Mouse (Mus musculus) ES-E14 (cell line): Measurements from ENCODE around the gene Cep128. TPM values are rescaled to one million over a fixed set of nuclear protein-coding genes. Genes with fewer than 3 reads are reported as not detected.

ENCODE experiments used
- DNase-seq: peaks from one replicate; pipeline ENCODE4 v3.0.0-alpha.2; 2013; ENCODE audit warnings: low read depth, low spot score
- H3K27ac ChIP-seq: 2 replicates; pipeline ENCODE4 v1.5.1; 2012; ENCODE audit warnings: low read depth, mild to moderate bottlenecking, low read length, moderate library complexity, mixed read lengths; ENCODE audit not compliant: poor library complexity, insufficient read depth, severe bottlenecking
- H3K36me3 ChIP-seq: 2 replicates; pipeline ENCODE4 v1.6.1; 2012; ENCODE audit warnings: mild to moderate bottlenecking, low read length, moderate library complexity, mixed read lengths; ENCODE audit not compliant: control insufficient read depth, poor library complexity, insufficient read depth, severe bottlenecking
- H3K4me1 ChIP-seq, 2 experiments: fragments of 150-350 bp in 1 of 2; sonication (generic) in 1 of 2; 2 replicates each; pipeline ENCODE4 v1.6.1; 2012; ENCODE audit warnings: low read length in 2 of 2, mild to moderate bottlenecking in 1 of 2, mixed read lengths in 1 of 2; ENCODE audit not compliant: control insufficient read depth in 2 of 2, insufficient read depth in 2 of 2, poor library complexity in 1 of 2
- H3K4me3 ChIP-seq, 2 experiments: fragments of 150-350 bp in 1 of 2; sonication (generic) in 1 of 2; 2 replicates each; pipeline ENCODE4 v1.5.1; 2012; ENCODE audit warnings: low read length in 2 of 2, low read depth in 1 of 2, mild to moderate bottlenecking in 1 of 2, mixed read lengths in 1 of 2; ENCODE audit not compliant: insufficient read depth in 1 of 2, poor library complexity in 1 of 2, severe bottlenecking in 1 of 2
- H3K9ac ChIP-seq: 2 replicates; pipeline ENCODE4 v1.6.1; 2012; ENCODE audit warnings: low read depth, mild to moderate bottlenecking, low read length, mixed read lengths; ENCODE audit not compliant: poor library complexity, insufficient read depth, severe bottlenecking
- H3K9me3 ChIP-seq: fragments of 150-350 bp; sonication (generic); 2 replicates; pipeline ENCODE4 v1.6.1; 2012; ENCODE audit warnings: low read depth, mild to moderate bottlenecking, low read length; ENCODE audit not compliant: control insufficient read depth, insufficient read depth
- CHD2 ChIP-seq: IDR thresholded peaks from 2 replicates; pipeline ENCODE4 v1.6.1; 2014; ENCODE audit warnings: mild to moderate bottlenecking, low read depth, low read length, inconsistent platforms
- HCFC1 ChIP-seq: IDR thresholded peaks from 2 replicates; pipeline ENCODE4 v1.6.1; 2012; ENCODE audit warnings: low read length, inconsistent platforms, borderline replicate concordance; ENCODE audit not compliant: insufficient read depth
- MAFK ChIP-seq: IDR thresholded peaks from 2 replicates; pipeline ENCODE4 v1.6.1; 2014; ENCODE audit warnings: mild to moderate bottlenecking, low read depth, low read length, inconsistent platforms; ENCODE audit not compliant: insufficient read depth
- ZC3H11A ChIP-seq: IDR thresholded peaks from 2 replicates; pipeline ENCODE4 v1.6.1; 2012; ENCODE audit warnings: low read depth, mild to moderate bottlenecking, inconsistent platforms, low read length, borderline replicate concordance
- ZNF384 ChIP-seq: IDR thresholded peaks from 2 replicates; pipeline ENCODE4 v1.6.1; 2012; ENCODE audit warnings: low read depth, low read length, inconsistent platforms
- in situ Hi-C, 2 experiments: fragments of 600-800 bp; cut with MboI; formaldehyde crosslinking; loops; one replicate each; pipeline ENCODE4 v1.15.1; 2025; ENCODE audit warnings: low sequenced_read_pairs in 2 of 2, inconsistent platforms in 1 of 2; ENCODE audit not compliant: unreplicated experiment in 2 of 2
- total RNA-seq: library from RNA; depleted of rRNA; stranded (reverse); fragments of 300-350 nt; gene quantifications from 2 replicates; pipeline ENCODE4 v1.2.3, GENCODE M21; 2012

The Cep128 gene
- total RNA-seq, 1 experiment: 10.1 TPM

- Histone ChIP-seq H3K4me1 (no peaks in the 10 kb centered on the region), H3K9ac (no peak overlapping the region), H3K27ac (no peak overlapping the region), H3K4me3 (no peak overlapping the region), H3K36me3 (no peaks in the 10 kb centered on the region), H3K9me3 (no peaks in the 10 kb centered on the region)
- in situ Hi-C loops: no loop called here
- no peak for TF ChIP-seq ZC3H11A
- TF ChIP-seq CHD2: no peak
- no peak for TF ChIP-seq HCFC1
- no peak for TF ChIP-seq ZNF384
- TF ChIP-seq MAFK: no peak
- no peak for DNase-seq
Observed at GRCm38 (mm10) chr12:91040267-91040905, 343.8 kb downstream of the Cep128 start.

- Histone ChIP-seq H3K4me3 (no peak overlapping the region), H3K4me1 (no peaks in the 10 kb centered on the region), H3K9ac (no peak overlapping the region), H3K9me3 (no peaks in the 10 kb centered on the region), H3K27ac (no peak overlapping the region), H3K36me3 (no peaks in the 10 kb centered on the region)
- DNase-seq: no peak
- TF ChIP-seq ZC3H11A (no peak), HCFC1 (no peak), MAFK (no peak), ZNF384 (no peak), CHD2 (no peak)
- in situ Hi-C loops: no loop called here
Observed at GRCm38 (mm10) chr12:91029116-91029515, 355.1 kb downstream of the Cep128 start.

GRCm38 (mm10) chr12:91027681-91028080 lies 356.5 kb downstream of the Cep128 start:
- Histone ChIP-seq H3K9ac (no peak overlapping the region), H3K27ac (no peak overlapping the region), H3K4me3 (no peak overlapping the region), H3K9me3 (no peaks in the 10 kb centered on the region), H3K36me3 (no peaks in the 10 kb centered on the region), H3K4me1 (no peaks in the 10 kb centered on the region)
- in situ Hi-C loops: no loop called here
- no peak for DNase-seq
- TF ChIP-seq HCFC1 (no peak), MAFK (no peak), ZNF384 (no peak), ZC3H11A (no peak), CHD2 (no peak)

GRCm38 (mm10) chr12:91027100-91027499 lies 357.1 kb downstream of the Cep128 start:
- no peaks in the 10 kb centered on the region for H3K36me3 ChIP-seq
- in situ Hi-C loops: no loop called here
- no peak overlapping the region for H3K27ac ChIP-seq

GRCm38 (mm10) chr12:91015075-91015474 lies 369.1 kb downstream of the Cep128 start:
- no peak for DNase-seq
- TF ChIP-seq HCFC1: no peak
- no peak for TF ChIP-seq CHD2
- no peak for TF ChIP-seq MAFK
- no peak for TF ChIP-seq ZC3H11A
- TF ChIP-seq ZNF384: no peak
- in situ Hi-C loops: no loop called here
- Histone ChIP-seq H3K9ac (no peak overlapping the region), H3K27ac (no peak overlapping the region), H3K9me3 (no peaks in the 10 kb centered on the region), H3K36me3 (no peaks in the 10 kb centered on the region), H3K4me1 (no peaks in the 10 kb centered on the region), H3K4me3 (no peak overlapping the region)

More at GRCm38 (mm10) chr12:91027100-91027499, 357.1 kb downstream of the Cep128 start:
- Histone ChIP-seq H3K9me3 (no peaks in the 10 kb centered on the region), H3K4me3 (no peak overlapping the region), H3K9ac (no peak overlapping the region), H3K4me1 (no peaks in the 10 kb centered on the region)
- no peak for DNase-seq
- no peak for TF ChIP-seq MAFK
- TF ChIP-seq HCFC1: no peak
- no peak for TF ChIP-seq ZC3H11A
- no peak for TF ChIP-seq CHD2
- no peak for TF ChIP-seq ZNF384
